In genomic region chr7:28993402-28993801, GRCm38 (mm10) we compare ENCODE assay signal across 32 mouse cellular contexts.
"Had no signal": no experiment of that assay in that cellular context is flagged by ENCODE, and none has a peak within 500 bp of the region (broad histone marks: within the 10 kb centered on the region; RNA-seq: fewer than 3 reads in every experiment).

No protein-coding gene starts in this region.

- H3K27ac ChIP-seq: limb, embryonic 12.5 days; limb, embryonic 13.5 days; limb, embryonic 15.5 days; liver, embryonic 12.5 days; liver, embryonic 13.5 days; liver, embryonic 14.5 days; liver, embryonic 15.5 days; lung, embryonic 15.5 days; macrophage; midbrain, embryonic 10.5 days; midbrain, embryonic 12.5 days; midbrain, embryonic 13.5 days; midbrain, embryonic 15.5 days; neural tube, embryonic 12.5 days had no signal

- H3K9me3 ChIP-seq: limb, embryonic 10.5 days; limb, embryonic 13.5 days; limb, embryonic 15.5 days; liver, embryonic 12.5 days; liver, embryonic 13.5 days; liver, embryonic 15.5 days; lung, embryonic 15.5 days; megakaryocyte, embryonic 14.5 days; midbrain, embryonic 10.5 days; midbrain, embryonic 12.5 days; midbrain, embryonic 13.5 days; midbrain, embryonic 15.5 days; neural tube, embryonic 12.5 days had no signal

- H3K27me3 ChIP-seq: limb, embryonic 12.5 days; limb, embryonic 13.5 days; limb, embryonic 15.5 days; liver, embryonic 12.5 days; liver, embryonic 13.5 days; liver, embryonic 15.5 days; lung, embryonic 15.5 days; megakaryocyte, embryonic 14.5 days; midbrain, embryonic 12.5 days; midbrain, embryonic 13.5 days; midbrain, embryonic 15.5 days; neural tube, embryonic 12.5 days had no signal

- ATAC-seq: liver, embryonic 12.5 days; liver, postnatal 0 days; lung, postnatal 0 days; midbrain, embryonic 13.5 days; midbrain, embryonic 15.5 days; midbrain, embryonic 16.5 days had no signal

- H3K4me2 ChIP-seq: limb, embryonic 12.5 days; limb, embryonic 13.5 days; limb, embryonic 15.5 days; liver, embryonic 11.5 days; liver, embryonic 12.5 days; liver, embryonic 13.5 days; liver, embryonic 15.5 days; lung, embryonic 14.5 days; lung, embryonic 15.5 days; midbrain, embryonic 11.5 days; midbrain, embryonic 12.5 days; midbrain, embryonic 13.5 days; midbrain, embryonic 15.5 days; neural tube, embryonic 12.5 days had no signal

- H3K4me3 ChIP-seq: limb, embryonic 10.5 days; limb, embryonic 12.5 days; limb, embryonic 13.5 days; limb, embryonic 15.5 days; liver, embryonic 12.5 days; liver, embryonic 13.5 days; liver, embryonic 15.5 days; lung, embryonic 15.5 days; megakaryocyte, embryonic 14.5 days; midbrain, embryonic 10.5 days; midbrain, embryonic 12.5 days; midbrain, embryonic 13.5 days; midbrain, embryonic 15.5 days; myocyte; neural tube, embryonic 12.5 days had no signal

- DNase-seq: left cerebral cortex, postnatal 4 days; liver; liver, embryonic 13.5 days; liver, postnatal 0 days; lung, adult 18-20 months; lung, adult 2 months; lung, embryonic 14.5 days; lung, postnatal 10 days; lung, postnatal 14 days; lung, postnatal 36 days; lung, postnatal 4 days; midbrain, embryonic 14.5 days had no signal

- H3K36me3 ChIP-seq: limb, embryonic 12.5 days; limb, embryonic 13.5 days; limb, embryonic 15.5 days; liver, embryonic 15.5 days; lung, embryonic 15.5 days; midbrain, embryonic 10.5 days; midbrain, embryonic 12.5 days; midbrain, embryonic 13.5 days; midbrain, embryonic 15.5 days; neural tube, embryonic 12.5 days had no signal

- H3K4me1 ChIP-seq: limb, embryonic 10.5 days; limb, embryonic 12.5 days; limb, embryonic 13.5 days; limb, embryonic 15.5 days; lung, embryonic 15.5 days; midbrain, embryonic 10.5 days; midbrain, embryonic 12.5 days; midbrain, embryonic 13.5 days; midbrain, embryonic 15.5 days; neural tube, embryonic 12.5 days had no signal

- H3K9ac ChIP-seq: limb, embryonic 12.5 days; limb, embryonic 13.5 days; limb, embryonic 15.5 days; liver, embryonic 12.5 days; liver, embryonic 13.5 days; liver, embryonic 14.5 days; liver, embryonic 15.5 days; liver, postnatal 0 days; lung, embryonic 14.5 days; lung, embryonic 15.5 days; midbrain, embryonic 12.5 days; midbrain, embryonic 13.5 days; midbrain, embryonic 15.5 days; neural tube, embryonic 12.5 days had no signal
